Mouse (Mus musculus): ENCODE results near the gene Pnkp.

The Pnkp gene

DNA sequence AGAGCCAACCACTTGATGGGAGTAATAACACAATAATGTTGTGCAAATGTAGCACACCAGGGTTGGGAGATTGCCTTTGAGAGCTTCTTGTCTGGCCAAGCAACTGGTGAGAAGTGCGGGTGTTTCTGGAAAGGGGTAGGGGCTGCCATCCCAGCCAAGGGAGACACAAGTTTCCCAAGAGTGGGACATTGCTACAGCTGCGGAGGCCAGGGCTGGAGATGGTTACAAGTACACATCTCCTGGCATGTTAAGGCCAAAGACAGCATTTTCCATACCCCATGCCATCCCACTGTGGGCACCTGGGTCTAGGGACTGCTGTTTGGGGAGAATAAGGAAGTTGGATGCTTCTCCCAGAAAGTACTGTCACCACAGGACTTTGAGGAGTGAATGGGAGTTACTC is 3.9 kb upstream of the Pnkp start:
- in situ Hi-C loops (cut with MseI, MboI): no loop called here

DNA sequence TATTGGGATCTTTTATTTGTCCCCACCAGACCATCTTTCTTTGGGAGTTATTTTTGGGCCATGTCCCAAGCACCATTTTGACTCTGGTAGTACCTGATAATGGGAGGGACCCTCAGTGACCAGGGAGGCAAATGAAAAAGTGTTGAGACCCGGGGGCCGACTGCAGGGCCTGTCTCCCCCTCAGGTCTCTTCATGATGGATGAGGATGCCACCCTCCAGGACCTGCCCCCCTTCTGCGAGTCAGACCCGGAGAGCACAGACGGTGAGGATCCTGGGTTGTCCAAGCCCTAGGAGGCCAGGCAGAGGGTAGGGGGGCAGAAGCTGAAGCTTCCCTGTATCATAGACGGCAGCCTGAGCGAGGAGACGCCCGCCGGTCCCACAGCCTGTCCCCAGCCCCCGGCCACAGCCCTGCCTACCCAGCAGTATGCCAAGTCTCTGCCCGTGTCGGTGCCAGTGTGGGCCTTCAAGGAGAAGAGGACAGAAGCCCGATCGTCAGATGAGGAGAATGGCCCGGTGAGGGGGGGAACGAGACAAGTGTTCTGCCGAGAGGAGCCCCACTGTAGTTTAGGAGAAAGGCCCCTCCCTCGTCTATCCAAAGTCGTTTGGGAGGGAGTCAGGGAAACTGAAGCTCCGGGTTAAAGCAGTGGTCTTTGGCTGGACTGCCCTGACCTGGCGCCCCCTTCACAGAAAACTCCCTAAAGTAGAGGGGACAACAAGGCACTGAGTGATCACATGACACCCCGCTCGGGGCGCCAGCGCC is 3.2 kb upstream of the Pnkp start:
- in situ Hi-C loops (cut with MseI, MboI): no loop called here

DNA sequence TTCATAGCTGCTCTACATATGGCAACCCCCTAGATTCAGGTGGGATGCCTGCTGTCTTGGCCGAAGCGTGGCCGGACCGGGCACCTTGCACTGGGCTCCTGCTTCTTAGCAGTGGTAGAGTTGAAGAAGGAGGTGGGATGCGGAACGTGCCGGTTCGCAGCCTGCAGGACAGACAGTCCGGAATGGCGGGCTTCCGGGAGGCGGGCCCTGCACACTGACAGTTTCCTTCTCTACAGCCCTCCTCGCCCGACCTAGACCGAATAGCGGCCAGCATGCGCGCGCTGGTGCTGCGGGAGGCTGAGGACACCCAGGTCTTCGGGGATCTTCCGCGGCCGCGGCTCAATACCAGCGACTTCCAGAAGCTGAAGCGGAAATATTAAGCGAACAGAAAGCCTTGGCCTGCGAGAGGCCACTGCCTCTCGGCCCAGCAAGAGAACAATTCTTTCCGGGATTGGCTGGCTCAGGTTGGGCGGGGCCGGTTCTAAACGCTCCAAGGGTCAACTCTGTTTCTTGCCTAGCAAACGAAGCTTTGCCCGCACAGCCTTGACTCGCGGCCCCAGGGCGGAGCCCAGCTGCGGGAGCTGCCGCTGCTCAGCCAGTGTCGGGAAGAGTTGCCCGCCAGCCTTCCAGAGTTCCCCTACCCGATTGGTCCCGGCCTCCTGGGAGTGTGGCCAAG is 2.4 kb upstream of the Pnkp start:
- in situ Hi-C loops (cut with MseI, MboI): no loop called here

DNA sequence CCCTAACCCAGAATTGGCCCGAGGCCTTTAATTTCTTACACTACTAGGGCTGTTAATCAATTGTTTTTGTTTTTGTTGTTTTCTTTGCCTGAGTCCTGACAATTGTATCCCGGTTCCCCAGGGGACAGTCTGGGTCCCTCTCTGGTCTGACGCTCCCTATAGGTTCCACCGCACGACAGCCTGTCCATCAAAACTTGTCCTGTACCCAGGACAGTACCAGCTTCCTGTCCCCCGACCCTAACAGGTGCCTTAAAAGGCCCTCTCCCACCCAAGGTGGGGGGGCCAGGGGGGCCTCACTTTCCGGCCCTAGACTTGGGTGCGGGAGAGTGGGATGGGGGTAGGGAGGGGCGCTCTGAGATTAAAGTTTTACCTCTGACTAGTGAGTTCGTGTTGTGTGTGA is 1.9 kb upstream of the Pnkp start:
- in situ Hi-C loops (cut with MseI, MboI): no loop called here

DNA sequence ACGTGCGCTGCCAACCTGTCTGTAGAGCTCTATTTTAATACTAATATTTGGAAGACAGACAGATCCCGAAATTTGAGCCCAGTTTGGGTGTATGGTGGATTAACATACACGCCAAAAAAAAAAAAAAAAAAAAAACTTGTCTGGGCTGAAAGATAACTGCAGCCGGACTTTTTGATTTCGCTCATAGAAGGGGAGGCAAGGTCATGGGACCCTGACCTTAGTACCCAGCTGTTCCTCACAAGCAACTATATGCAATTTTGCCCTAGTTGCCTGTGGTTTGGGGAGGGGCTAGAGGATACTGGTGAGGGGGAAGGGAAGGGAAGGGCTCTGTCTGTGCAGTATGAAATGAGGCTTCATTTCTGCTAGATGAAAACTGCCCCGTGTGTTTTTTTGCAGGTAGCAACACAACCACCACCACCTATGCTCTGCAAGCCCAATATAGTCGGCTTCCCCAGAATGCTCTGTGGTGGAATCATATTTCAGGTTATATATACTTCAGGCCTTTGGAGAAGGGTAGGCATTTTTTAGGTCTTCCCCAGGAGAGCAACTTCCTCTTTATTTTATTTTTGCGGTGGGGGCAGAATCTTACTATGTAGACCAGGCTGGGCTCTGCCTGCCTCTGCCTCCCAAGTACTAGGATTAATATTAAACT is 548 bp upstream of the Pnkp start:
- in situ Hi-C loops (cut with MseI, MboI): no loop called here

DNA sequence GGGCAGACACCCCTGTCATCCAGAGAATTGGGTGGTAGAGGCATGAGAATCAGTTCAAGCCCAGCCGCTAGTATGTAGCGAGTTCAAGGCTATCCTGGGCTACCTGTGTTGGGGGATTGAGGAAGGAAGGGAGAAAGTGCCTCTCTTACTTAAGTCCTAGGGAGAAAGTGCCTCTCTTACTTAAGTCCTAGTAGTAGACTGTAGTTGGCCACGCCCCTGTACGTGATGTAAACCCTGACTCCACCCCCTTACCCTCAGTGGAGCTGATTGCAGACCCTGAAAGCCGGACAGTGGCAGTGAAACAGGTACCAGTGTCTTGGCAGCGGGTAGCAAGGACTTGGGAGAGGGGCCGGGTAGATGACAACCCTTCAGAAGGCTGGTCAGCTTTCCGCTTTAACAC is 966 bp downstream of the Pnkp start:
- in situ Hi-C loops (cut with MseI, MboI): no loop called here

DNA sequence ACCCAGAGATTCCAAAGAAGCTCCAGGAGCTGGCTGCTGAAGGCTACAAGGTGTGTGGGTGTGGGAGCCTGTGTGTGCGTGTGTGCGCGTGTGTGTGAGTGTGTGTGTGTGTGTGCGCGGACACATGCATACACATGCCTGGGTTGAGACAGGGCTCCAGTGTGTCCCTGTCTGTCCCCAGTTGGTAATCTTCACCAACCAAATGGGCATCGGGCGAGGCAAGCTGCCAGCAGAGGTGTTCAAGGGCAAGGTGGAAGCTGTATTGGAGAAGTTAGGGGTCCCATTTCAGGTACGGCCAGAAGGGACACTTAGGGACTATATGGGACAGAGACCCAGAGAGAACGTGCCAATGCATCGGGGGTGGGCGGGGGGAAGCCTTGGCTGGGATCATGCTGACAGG is 3.0 kb downstream of the Pnkp start:
- in situ Hi-C loops (cut with MseI, MboI): no loop called here

DNA sequence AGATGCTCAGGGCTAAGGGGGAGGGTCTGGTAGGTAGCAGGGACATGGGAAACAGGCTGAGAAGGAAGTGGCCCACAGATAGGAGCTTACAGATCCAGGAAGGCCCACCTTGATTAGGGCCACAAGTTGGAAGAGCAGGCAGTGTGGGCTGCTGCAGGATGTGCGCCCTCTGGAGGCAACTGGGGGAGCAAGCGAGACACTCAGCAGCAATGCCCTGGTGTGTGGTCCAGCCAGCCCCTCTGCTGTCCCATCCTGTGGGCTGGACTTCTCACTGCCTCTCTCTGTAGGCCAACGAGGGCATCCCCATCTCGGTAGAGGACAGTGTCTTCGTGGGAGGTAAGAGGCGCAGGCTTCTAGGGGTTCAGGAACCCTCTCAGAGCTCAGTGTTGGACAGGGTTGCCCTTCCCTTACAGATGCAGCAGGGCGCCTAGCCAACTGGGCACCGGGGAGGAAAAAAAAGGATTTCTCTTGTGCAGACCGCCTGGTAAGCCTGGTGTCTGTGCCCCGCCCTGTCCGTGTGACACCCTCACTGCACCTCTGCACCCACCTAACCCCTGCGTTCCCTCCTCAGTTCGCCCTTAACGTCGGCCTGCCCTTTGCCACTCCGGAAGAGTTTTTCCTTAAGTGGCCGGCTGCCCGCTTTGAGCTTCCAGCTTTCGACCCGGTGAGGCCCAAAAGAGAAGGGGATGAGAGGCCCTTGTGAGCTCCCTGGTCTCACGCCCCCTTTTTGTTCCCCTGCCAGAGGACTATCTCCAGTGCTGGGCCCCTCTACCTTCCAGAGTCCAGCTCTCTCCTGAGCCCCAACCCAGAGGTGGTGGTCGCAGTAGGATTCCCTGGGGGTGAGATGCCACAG is 3.9 kb downstream of the Pnkp start:
- in situ Hi-C loops (cut with MseI, MboI): no loop called here

DNA sequence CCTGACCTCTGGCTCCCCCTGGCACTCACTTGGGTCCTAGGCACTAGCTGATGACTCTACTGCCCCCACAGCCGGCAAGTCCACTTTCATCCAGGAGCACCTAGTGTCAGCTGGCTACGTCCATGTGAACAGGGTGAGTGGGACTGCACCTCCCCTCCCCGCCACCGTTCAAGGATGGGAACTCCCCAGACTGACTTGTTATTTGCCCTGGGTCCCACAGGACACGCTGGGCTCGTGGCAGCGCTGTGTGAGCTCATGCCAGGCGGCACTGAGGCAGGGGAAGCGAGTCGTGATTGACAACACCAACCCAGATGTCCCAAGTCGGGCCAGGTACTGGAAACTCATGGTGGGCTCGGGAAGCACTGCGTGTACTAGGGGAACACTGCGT is 4.5 kb downstream of the Pnkp start:
- in situ Hi-C loops (cut with MseI, MboI): no loop called here

DNA sequence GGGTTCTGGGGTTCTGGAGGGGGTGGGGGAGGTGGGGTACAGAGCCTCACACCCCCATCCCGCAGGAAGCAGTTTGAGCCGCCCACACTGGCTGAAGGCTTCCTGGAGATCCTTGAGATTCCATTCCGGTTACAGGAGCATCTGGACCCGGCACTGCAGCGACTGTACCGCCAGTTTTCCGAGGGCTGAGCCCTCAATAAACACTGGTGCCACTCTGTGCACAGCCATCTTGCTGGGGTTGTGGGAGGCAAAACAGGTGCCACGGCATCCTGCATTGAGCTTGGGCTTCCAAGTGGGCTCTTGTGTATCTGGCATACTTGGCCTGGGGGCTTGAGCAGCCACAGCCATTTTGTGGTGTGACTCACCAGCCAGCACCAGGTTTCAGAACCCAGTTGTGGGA is 5.5 kb downstream of the Pnkp start:
- in situ Hi-C loops (cut with MseI, MboI): no loop called here

DNA sequence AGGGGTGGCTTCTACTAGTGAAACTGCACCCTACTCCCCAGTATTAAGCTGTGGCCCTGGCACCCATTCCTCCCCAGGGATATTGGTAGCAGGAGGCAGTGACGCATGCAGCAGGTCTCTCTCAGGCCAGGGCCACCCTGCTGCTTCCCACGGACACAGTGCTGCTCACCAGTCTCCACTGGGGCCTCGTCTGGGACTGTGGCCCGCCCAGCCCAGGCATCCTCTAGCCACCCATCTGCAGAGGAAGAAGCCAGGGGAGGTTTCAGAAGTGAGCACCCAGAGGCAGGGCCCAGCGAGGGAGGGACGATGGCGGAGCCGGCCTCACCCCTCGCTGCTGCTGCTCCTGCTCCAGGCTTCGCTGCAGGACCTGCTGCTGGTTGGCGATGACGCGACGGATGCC is 6.3 kb downstream of the Pnkp start:
- in situ Hi-C loops (cut with MseI, MboI): no loop called here

DNA sequence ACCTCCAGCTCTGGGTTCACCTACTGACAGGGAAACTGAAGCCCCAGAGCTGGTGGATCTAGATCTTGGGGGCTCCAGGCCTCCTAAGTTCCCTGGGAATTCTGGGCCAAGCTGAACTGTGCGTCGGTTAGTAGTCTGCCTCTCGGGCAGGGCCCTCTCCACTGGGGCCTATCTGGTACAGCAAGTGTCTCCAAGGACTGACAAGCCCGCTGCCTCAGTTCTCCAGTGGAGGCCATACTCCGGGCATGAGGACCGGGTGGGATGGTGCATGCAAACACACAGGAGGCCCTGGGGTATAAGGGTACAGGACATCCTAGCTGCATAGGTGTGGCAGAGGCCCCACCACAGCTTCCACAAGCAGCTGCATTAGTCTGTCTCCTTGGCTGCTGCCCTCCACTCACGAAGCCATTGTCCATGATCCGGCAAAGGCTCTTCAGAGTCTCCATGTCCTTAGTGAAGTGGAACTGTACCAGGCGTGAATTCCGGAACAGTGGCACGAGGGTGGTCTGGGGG is 7.1 kb downstream of the Pnkp start:
- in situ Hi-C loops (cut with MseI, MboI): no loop called here

DNA sequence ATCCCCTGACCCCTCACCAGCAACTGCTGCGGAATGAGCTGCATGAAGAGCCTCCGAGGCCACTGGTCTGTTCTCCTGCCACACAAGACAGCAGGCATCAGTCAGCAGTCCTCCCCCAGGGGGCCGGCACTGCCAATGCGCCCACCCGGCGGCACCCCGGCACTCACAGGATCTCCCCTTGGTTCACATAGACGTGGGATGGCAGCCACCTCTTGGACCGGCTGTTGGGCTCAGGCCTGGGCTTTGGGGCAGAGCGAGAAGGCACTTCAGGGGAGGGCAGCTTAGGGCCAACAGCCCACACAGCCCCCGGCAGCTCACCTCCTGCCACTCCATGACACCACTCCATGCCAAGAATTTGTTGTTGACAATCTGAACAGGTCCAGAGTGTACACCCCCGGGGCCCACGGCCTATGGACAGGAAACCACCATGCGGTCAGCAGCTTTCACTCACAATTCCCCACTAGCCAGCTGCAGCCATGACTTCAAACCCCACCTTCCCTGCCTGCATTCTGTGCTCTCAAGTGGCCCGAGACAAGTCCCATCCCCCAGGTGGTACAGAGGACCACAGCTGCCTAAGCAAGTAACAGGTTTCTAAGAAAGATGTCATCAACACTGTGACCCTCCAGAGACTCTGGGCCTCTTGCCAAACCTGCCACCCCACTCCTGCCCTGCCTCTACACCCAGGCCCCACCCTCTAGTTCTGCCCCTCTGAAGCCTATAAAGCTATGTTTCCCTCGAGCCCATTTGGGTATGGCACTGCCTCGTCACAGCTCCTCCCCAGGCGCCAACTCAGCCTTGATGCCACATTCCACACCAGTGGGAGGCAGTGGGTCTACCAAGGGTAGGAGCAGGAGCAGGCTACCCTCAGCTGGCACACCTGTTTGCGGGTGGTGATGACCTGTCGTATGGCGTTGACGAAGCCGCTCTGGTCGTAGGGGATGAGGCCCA is 7.9 kb downstream of the Pnkp start:
- in situ Hi-C loops (cut with MseI, MboI): no loop called here

DNA sequence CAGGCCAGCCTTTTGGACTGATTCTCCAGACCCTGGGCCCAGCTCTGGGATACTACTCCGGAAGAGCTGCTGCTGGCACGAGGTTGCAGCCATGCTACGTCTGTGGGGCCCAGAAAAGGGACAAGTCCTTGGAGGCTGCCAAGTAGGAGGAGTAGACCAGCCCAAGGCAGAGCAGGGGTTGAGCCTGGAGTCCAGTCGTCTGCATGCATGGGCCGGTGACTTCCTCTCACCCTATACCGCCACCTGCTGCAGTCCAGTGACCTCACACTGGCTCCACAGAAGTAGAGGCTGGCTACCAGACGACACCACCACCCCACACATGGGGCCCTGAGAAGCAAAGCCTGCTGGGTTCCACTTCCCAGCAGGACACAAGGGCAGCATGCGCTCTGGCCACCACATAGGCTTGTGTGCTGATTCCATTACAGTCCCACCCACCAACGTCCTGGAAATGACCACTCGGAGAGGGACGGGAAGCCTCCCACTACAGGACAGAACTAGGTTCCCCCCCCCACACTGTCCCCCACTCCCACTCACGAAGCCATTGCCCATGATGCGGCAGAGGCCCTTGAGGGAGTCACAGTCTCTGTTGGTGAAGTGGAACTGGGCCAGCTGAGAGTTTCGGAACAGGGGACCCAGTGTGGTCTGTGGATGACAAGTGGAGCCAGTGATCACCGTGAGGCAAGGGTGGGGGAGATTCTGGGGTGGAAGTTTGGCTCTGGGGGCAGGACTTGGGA is 9.5 kb downstream of the Pnkp start:
- in situ Hi-C loops (cut with MseI, MboI): no loop called here

DNA sequence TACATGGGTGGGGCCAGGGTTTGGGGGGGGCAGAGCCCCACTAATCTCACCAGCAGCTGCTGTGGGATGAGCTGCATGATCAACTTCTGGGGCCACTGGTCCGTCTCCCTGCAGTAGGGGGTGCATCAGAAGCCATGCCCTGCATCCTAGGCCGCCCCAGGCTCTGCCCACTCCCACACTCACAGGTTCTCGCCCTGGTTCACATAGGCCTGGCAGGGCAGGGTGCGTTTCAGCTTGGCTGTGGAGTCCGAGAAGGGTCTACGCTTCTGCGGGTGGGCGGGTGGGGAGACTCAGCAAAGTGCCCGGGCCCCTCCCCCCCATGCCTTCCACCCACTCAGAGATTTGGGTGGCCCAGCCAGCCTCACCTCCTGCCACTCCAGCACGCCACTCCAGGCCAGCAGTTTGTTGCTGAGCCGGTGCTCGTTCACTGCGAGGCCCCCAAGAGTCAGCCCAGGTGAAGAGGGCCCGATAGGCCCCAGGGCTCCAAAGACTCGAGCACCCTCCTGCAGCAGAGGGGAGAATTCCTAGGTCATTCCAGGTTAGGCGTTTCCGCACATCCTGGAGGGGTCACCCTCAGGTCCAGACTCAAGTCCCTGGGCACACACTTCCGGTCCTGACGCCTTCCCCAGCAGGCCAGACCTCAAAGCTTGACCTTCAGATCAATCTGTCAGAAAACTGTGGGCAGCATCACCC is 10.2 kb downstream of the Pnkp start:
- in situ Hi-C loops (cut with MseI, MboI): no loop called here

DNA sequence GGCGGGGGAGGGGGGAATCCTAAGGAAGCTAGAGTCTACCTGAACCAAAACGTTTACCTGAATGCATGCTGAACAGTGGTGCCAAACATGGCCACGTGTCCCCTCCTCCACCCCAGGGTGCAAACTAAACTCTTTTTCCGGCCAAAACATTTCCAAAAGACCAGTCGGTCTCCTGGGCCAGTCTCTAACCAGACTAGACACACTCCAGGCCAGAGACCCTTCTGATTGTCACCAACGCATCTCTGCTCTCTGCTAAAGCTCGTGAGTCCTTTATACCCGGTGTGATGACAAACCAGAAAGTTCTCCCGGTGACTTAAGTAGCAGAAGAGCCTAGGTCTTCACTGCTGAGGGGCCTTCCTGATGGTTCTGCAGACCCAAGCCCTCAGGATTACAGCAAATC is 10.9 kb downstream of the Pnkp start:
- in situ Hi-C loops (cut with MseI, MboI): no loop called here

DNA sequence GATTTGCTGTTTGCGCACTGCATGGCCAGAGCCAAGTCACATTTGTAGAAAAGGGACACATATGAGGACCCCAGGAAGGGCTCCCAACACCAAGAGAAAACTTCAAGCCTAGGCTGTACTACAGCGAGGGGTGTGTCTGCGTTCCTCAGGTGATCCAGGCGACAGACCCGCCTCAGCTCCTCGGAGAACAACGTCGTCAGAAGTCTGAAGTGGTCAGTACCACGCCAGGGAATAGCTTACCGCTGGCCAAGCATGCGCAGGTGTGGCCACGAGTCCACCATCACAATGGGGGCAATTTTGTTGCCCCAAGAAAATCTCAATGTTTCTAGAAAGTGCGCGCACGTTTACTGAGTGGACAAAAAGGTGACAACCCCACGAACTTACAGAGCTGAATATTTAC is 11.5 kb downstream of the Pnkp start:
- in situ Hi-C loops (cut with MseI, MboI): no loop called here

DNA sequence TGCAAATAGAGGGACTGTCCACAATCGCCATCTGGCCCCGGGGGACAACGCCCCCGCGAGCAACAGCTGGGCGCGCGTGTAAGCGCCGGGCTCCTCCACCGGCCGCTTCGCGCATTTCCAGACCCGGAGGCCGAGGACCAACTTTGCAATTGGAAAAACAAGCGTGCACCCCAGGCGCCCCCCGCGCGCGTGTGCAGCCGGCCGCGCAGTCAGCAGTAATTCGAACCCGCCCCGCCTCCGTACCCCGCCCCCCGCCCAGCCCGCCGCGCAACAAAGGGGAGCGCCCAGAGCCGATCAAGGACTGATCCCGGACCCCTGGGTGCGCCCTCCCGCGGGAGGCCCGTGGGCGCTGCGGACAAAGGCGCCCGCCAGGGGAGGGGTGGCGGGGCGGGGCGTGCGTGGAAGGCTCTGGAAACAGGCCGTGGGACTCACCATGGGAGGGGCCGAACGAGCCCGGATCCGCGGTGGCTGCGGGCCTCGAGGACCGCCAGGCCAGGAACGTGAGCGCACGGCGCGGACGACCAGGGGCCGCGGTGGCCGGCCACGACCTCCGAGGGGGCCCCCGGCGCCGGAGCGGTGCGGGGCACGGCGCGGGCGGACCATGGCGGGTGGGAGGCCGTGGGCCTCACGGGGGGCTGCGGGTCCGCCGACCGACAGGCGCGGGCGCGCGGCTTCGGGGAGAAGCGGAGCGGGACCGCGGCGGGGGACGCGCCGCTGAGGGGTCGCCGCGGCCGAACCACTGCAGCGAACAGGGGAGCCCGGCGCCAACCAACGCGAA is 12.2 kb downstream of the Pnkp start:
- in situ Hi-C loops (cut with MseI, MboI): no loop called here
